Mouse (Mus musculus) E14TG2a.4 (cell line): ENCODE measurements at regions not wholly inside any gene's neighbourhood (a gene's known extent, or its start where the extent isn't known, plus 50 kb on each side); places are given as distances from the start of the nearest gene placed in this dataset.

ENCODE experiments used
- H3K27me3 ChIP-seq: 2 replicates; pipeline ENCODE4 v1.6.1; 2014; ENCODE audit warnings: low read length, control low read depth; ENCODE audit not compliant: insufficient read depth
- H3K36me3 ChIP-seq: 2 replicates; pipeline ENCODE4 v1.6.1; 2014; ENCODE audit warnings: low read length, control low read depth; ENCODE audit not compliant: insufficient read depth
- H3K4me1 ChIP-seq: replicated peaks from 2 replicates; pipeline ENCODE4 v1.6.1; 2014; ENCODE audit warnings: low read depth, low read length, control low read depth
- H3K4me3 ChIP-seq: replicated peaks from 2 replicates; pipeline ENCODE4 v1.5.1; 2014; ENCODE audit warnings: mild to moderate bottlenecking, low read length
- H3K9me3 ChIP-seq: 2 replicates; pipeline ENCODE4 v1.6.1; 2014; ENCODE audit warnings: low read length, control low read depth
- CTCF ChIP-seq: conservative IDR thresholded peaks from 2 replicates; pipeline ENCODE4 v1.5.1; 2014; ENCODE audit warnings: low read length
- NANOG ChIP-seq: IDR thresholded peaks from 2 replicates; pipeline ENCODE4 v1.6.1; 2014; ENCODE audit warnings: borderline replicate concordance, low read length, mixed read lengths
- POU5F1 ChIP-seq: IDR thresholded peaks from 2 replicates; pipeline ENCODE4 v1.6.1; 2014; ENCODE audit warnings: low read length, borderline replicate concordance

- Histone ChIP-seq H3K9me3 (no peaks in the 10 kb centered on the region), H3K4me1 (no peaks in the 10 kb centered on the region), H3K36me3 (no peaks in the 10 kb centered on the region), H3K4me3 (no peak overlapping the region), H3K27me3 (no peaks in the 10 kb centered on the region)
- TF ChIP-seq NANOG (no peak), POU5F1 (no peak), CTCF (no peak)
Observed at GRCm38 (mm10) chr12:46036540-46037094, 782.1 kb downstream of the Nova1 start.

GRCm38 (mm10) chr12:46025266-46025665 is 793.5 kb downstream of the Nova1 start:
- no peak for TF ChIP-seq CTCF
- TF ChIP-seq NANOG: no peak
- no peak for TF ChIP-seq POU5F1
- Histone ChIP-seq H3K4me1 (peaks cover 7% of the 10 kb centered on the region; the same call in 1 of the 2 replicates), H3K4me3 (no peak overlapping the region), H3K27me3 (no peaks in the 10 kb centered on the region), H3K9me3 (no peaks in the 10 kb centered on the region), H3K36me3 (no peaks in the 10 kb centered on the region)

GRCm38 (mm10) chr12:46021546-46021910 is 797.2 kb downstream of the Nova1 start:
- H3K9me3 ChIP-seq: no peaks in the 10 kb centered on the region
- H3K4me3 ChIP-seq: no peak overlapping the region
- TF ChIP-seq POU5F1 (no peak), NANOG (no peak), CTCF (no peak)
- H3K4me1 ChIP-seq: peaks cover 7% of the 10 kb centered on the region; the same call in 1 of the 2 replicates
- no peaks in the 10 kb centered on the region for H3K27me3 ChIP-seq
- H3K36me3 ChIP-seq: no peaks in the 10 kb centered on the region

- Histone ChIP-seq H3K4me1 (peaks cover 7% of the 10 kb centered on the region; the same call in 1 of the 2 replicates), H3K4me3 (no peak overlapping the region), H3K36me3 (no peaks in the 10 kb centered on the region), H3K27me3 (no peaks in the 10 kb centered on the region), H3K9me3 (no peaks in the 10 kb centered on the region)
- no peak for TF ChIP-seq CTCF
- no peak for TF ChIP-seq NANOG
- TF ChIP-seq POU5F1: no peak
Observed at GRCm38 (mm10) chr12:46020835-46021545, 797.7 kb downstream of the Nova1 start.

- TF ChIP-seq NANOG (no peak), CTCF (no peak), POU5F1 (no peak)
- Histone ChIP-seq H3K36me3 (no peaks in the 10 kb centered on the region), H3K4me3 (no peak overlapping the region), H3K9me3 (no peaks in the 10 kb centered on the region), H3K27me3 (no peaks in the 10 kb centered on the region), H3K4me1 (no peaks in the 10 kb centered on the region)
Observed at GRCm38 (mm10) chr12:45977691-45978414, 840.9 kb downstream of the Nova1 start.

GRCm38 (mm10) chr12:45975780-45976179 is 842.9 kb downstream of the Nova1 start:
- TF ChIP-seq POU5F1: no peak
- TF ChIP-seq CTCF: no peak
- TF ChIP-seq NANOG: no peak
- Histone ChIP-seq H3K4me3 (no peak overlapping the region), H3K4me1 (no peaks in the 10 kb centered on the region), H3K9me3 (no peaks in the 10 kb centered on the region), H3K27me3 (no peaks in the 10 kb centered on the region), H3K36me3 (no peaks in the 10 kb centered on the region)

- Histone ChIP-seq H3K27me3 (no peaks in the 10 kb centered on the region), H3K4me1 (no peaks in the 10 kb centered on the region), H3K9me3 (no peaks in the 10 kb centered on the region), H3K4me3 (no peak overlapping the region), H3K36me3 (no peaks in the 10 kb centered on the region)
- no peak for TF ChIP-seq NANOG
- no peak for TF ChIP-seq CTCF
- no peak for TF ChIP-seq POU5F1
Observed at GRCm38 (mm10) chr12:45970472-45970871, 848.3 kb downstream of the Nova1 start.

GRCm38 (mm10) chr12:45969881-45970280 is 848.8 kb downstream of the Nova1 start:
- no peak for TF ChIP-seq CTCF
- TF ChIP-seq POU5F1: no peak
- TF ChIP-seq NANOG: no peak
- H3K4me1 ChIP-seq: no peaks in the 10 kb centered on the region

More at GRCm38 (mm10) chr12:45969881-45970280, 848.8 kb downstream of the Nova1 start:
- no peaks in the 10 kb centered on the region for H3K9me3 ChIP-seq
- no peaks in the 10 kb centered on the region for H3K27me3 ChIP-seq
- no peaks in the 10 kb centered on the region for H3K36me3 ChIP-seq
- no peak overlapping the region for H3K4me3 ChIP-seq
